Mouse (Mus musculus) heart, embryonic 16.5 days (tissue): ENCODE measurements around the gene Olfr91. TPM values are rescaled to one million over a fixed set of nuclear protein-coding genes. Genes with fewer than 3 reads are reported as not detected.
A peak's percentile ranks its signal among the peaks of the same experiment; 100 is the strongest.

ENCODE experiments used
- ATAC-seq: fragments of 200-750 bp; cut with Nextera tagmentation; replicated peaks from 2 replicates; pipeline ENCODE4 v1.8.0; 2017; ENCODE audit warnings: moderate number of reproducible peaks; ENCODE audit not compliant: insufficient read depth, low FRiP score; ENCODE audit errors: extremely low read depth
- H3K27ac ChIP-seq: fragments of 300-500 bp; sonication (generic); 2 replicates; pipeline ENCODE4 v1.5.1; 2014; ENCODE audit warnings: mild to moderate bottlenecking, low read length, control low read depth, moderate library complexity
- H3K27me3 ChIP-seq: fragments of 300-500 bp; sonication (generic); 2 replicates; pipeline ENCODE4 v1.6.1; 2014; ENCODE audit warnings: low read length, mixed read lengths; ENCODE audit not compliant: control insufficient read depth, insufficient read depth
- H3K36me3 ChIP-seq: fragments of 300-500 bp; sonication (generic); 2 replicates; pipeline ENCODE4 v1.6.1; 2014; ENCODE audit not compliant: control insufficient read depth, insufficient read depth
- H3K4me1 ChIP-seq: fragments of 300-500 bp; sonication (generic); 2 replicates; pipeline ENCODE4 v1.6.1; 2014; ENCODE audit warnings: low read length, mixed read lengths; ENCODE audit not compliant: control insufficient read depth, insufficient read depth
- H3K4me2 ChIP-seq: fragments of 300-500 bp; sonication (generic); 2 replicates; pipeline ENCODE4 v1.6.1; 2014; ENCODE audit warnings: low read depth, mild to moderate bottlenecking, control low read depth, low read length
- H3K4me3 ChIP-seq: fragments of 300-500 bp; sonication (generic); 2 replicates; pipeline ENCODE4 v1.5.1; 2014; ENCODE audit warnings: mild to moderate bottlenecking, control low read depth, low read length
- H3K9ac ChIP-seq: fragments of 300-500 bp; sonication (generic); 2 replicates; pipeline ENCODE4 v1.6.1; 2014; ENCODE audit warnings: low read length, control low read depth
- H3K9me3 ChIP-seq: fragments of 300-500 bp; sonication (generic); replicated peaks from 2 replicates; pipeline ENCODE4 v1.6.1; 2016; ENCODE audit warnings: low read length; ENCODE audit not compliant: control insufficient read depth
- WGBS: fragments of 180-500 bp; shearing (Covaris S2); extraction: QIAGEN DNeasy Blood & Tissue Kit; methylation state at CpG from one replicate; pipeline ENCODE4 v1.1.7; 2014; 5-methylcytosine and 5-hydroxymethylcytosine counted together
- polyA plus RNA-seq: library from polyadenylated mRNA; unstranded; fragments of >200 nt; fragmentation: Nextera tagmentation; extraction: Ambion mirVana; gene quantifications from 2 replicates; pipeline ENCODE4 v1.2.1, GENCODE M21; 2015

Gene Olfr91
- polyA plus RNA-seq, 1 experiment from 2014 or later: not detected

GRCm38 (mm10) chr17:37067861-37068260 lies 30.2 kb downstream of the Olfr91 start:
- Histone ChIP-seq H3K9me3 (no peaks in the 10 kb centered on the region), H3K36me3 (peaks cover 24% of the 10 kb centered on the region), H3K4me1 (no peaks in the 10 kb centered on the region), H3K9ac (no peak overlapping the region), H3K27ac (no peak overlapping the region), H3K4me2 (no peak overlapping the region), H3K4me3 (no peak overlapping the region), H3K27me3 (no peaks in the 10 kb centered on the region)
- no peak for ATAC-seq
- whole genome bisulfite sequencing: 79% methylated on average over 1 of the region's 1 CpGs

DNA sequence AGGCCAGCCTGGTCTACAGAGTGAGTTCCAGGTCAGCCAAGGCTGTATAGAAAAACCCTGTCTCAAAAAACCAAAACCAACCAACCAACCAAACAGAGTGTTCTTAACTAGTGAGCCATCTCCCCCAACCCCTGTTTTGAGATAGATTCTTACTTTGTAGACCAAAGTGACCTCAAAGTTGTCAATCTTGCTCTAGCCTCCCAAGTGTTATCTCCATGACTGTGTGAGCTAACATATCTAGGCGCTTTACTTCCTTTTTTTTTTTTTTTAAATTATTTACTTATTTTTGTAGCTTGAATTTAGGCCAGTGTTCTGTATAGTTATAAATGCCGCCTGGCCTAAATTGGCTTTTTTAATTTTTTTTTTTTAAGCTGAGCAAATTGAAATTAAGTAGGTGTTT lies 32.1 kb downstream of the Olfr91 start:
- 99% methylated on average over 2 of the region's 2 CpGs for WGBS
- no peak for ATAC-seq
- peaks cover 27% of the 10 kb centered on the region for H3K36me3 ChIP-seq
- H3K4me3 ChIP-seq: no peak overlapping the region
- H3K4me1 ChIP-seq: no peaks in the 10 kb centered on the region
- no peaks in the 10 kb centered on the region for H3K27me3 ChIP-seq
- no peak overlapping the region for H3K27ac ChIP-seq
- no peak overlapping the region for H3K4me2 ChIP-seq
- H3K9ac ChIP-seq: no peak overlapping the region
- no peaks in the 10 kb centered on the region for H3K9me3 ChIP-seq

GRCm38 (mm10) chr17:37063686-37064495 lies 34.2 kb downstream of the Olfr91 start:
- no peak overlapping the region for H3K4me3 ChIP-seq
- no peak overlapping the region for H3K9ac ChIP-seq
- 78% methylated on average over 11 of the region's 11 CpGs for WGBS
- H3K36me3 ChIP-seq: peaks cover 22% of the 10 kb centered on the region
- no peak for ATAC-seq
- H3K9me3 ChIP-seq: no peaks in the 10 kb centered on the region
- no peaks in the 10 kb centered on the region for H3K4me1 ChIP-seq
- H3K27me3 ChIP-seq: no peaks in the 10 kb centered on the region
- no peak overlapping the region for H3K4me2 ChIP-seq
- no peak overlapping the region for H3K27ac ChIP-seq

DNA sequence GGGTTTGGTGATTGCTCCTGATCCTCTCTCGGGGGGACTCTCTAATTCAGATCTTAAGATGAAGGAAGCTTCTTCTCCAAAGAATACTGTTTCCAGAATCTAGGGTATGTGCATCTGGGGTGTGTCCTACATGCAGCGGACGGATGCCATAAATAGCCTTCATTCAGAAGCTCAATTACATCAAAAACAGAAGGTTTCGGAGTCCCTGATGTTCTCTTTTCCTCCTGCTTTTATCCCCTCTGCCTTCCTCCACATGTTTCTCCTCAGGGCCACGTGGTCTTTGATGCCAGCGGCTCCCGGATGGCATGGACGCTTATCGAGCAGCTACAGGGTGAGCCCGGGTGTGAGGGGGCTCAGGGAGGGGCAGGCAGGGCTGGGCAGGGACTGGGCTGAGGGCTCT lies 35.0 kb downstream of the Olfr91 start:
- Histone ChIP-seq H3K36me3 (peaks cover 22% of the 10 kb centered on the region), H3K9ac (no peak overlapping the region), H3K27me3 (no peaks in the 10 kb centered on the region), H3K9me3 (no peaks in the 10 kb centered on the region), H3K4me2 (no peak overlapping the region), H3K27ac (no peak overlapping the region), H3K4me1 (no peaks in the 10 kb centered on the region), H3K4me3 (no peak overlapping the region)
- 65% methylated on average over 10 of the region's 10 CpGs for WGBS
- ATAC-seq: no peak

- no peaks in the 10 kb centered on the region for H3K4me1 ChIP-seq
- no peak for ATAC-seq
- 81% methylated on average over 10 of the region's 10 CpGs for WGBS
- H3K36me3 ChIP-seq: peaks cover 22% of the 10 kb centered on the region
- no peak overlapping the region for H3K4me3 ChIP-seq
- no peak overlapping the region for H3K9ac ChIP-seq
- no peaks in the 10 kb centered on the region for H3K27me3 ChIP-seq
- H3K9me3 ChIP-seq: no peaks in the 10 kb centered on the region
- H3K4me2 ChIP-seq: no peak overlapping the region
- H3K27ac ChIP-seq: no peak overlapping the region
Observed at GRCm38 (mm10) chr17:37062101-37062641, 35.9 kb downstream of the Olfr91 start.

DNA sequence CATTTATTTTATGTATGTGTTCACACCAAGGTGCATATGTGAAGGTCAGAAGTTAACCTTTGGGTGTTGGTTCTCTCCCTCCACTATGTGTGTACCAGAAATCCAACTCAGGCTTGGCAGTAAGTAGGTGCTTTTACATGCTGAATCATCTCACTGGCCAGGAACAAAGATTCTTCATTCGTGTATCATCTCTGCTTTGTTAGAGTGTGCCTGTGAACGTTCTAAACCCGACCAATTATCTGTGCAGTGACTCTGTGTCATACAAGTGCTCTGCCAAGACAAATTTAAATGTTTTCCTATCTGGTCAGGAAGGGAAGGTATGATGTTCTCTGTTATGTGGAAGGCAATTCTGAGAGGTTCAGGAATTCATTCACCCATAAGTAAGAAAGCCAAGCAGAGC lies 36.6 kb downstream of the Olfr91 start:
- no peak overlapping the region for H3K4me3 ChIP-seq
- H3K9ac ChIP-seq: no peak overlapping the region
- no peak for ATAC-seq
- H3K4me2 ChIP-seq: no peak overlapping the region
- H3K36me3 ChIP-seq: peaks cover 23% of the 10 kb centered on the region
- H3K27me3 ChIP-seq: no peaks in the 10 kb centered on the region
- whole genome bisulfite sequencing: 80% methylated on average over 3 of the region's 3 CpGs
- no peaks in the 10 kb centered on the region for H3K4me1 ChIP-seq
- no peak overlapping the region for H3K27ac ChIP-seq
- H3K9me3 ChIP-seq: no peaks in the 10 kb centered on the region

DNA sequence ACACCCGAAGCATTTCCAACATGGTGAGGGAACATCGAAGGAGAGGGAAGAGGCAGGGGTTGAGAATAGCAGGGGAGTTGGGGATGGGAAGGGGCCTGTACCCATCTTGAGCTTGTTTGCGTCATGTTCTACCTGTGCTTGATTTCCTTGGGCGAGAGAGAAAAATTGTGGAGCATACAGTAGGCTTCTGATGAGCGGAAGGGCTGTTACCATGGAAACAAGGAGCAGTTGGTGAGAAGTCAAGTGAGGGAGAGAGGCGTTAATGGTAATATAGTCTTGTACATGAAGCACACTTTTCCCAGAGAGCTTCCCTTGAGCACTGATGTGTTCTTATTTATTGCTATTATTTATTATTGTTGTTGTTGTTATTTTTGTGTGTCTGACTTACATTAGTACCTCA lies 41.1 kb downstream of the Olfr91 start:
- 80% methylated on average over 6 of the region's 6 CpGs for WGBS
- ATAC-seq: no peak
- H3K36me3 ChIP-seq: peaks cover 7% of the 10 kb centered on the region

GRCm38 (mm10) chr17:37051745-37052144 lies 46.3 kb downstream of the Olfr91 start:
- 56% methylated on average over 4 of the region's 4 CpGs for WGBS
- Histone ChIP-seq H3K27ac (no peak overlapping the region), H3K4me3 (no peak overlapping the region), H3K27me3 (peaks cover 14% of the 10 kb centered on the region), H3K4me1 (peaks cover 13% of the 10 kb centered on the region), H3K9ac (no peak overlapping the region), H3K36me3 (peaks cover 6% of the 10 kb centered on the region), H3K4me2 (no peak overlapping the region), H3K9me3 (no peaks in the 10 kb centered on the region)
- no peak for ATAC-seq

More for the DNA sequence above, 41.1 kb downstream of the Olfr91 start:
- Histone ChIP-seq H3K27ac (no peak overlapping the region), H3K4me2 (no peak overlapping the region), H3K9me3 (no peaks in the 10 kb centered on the region), H3K27me3 (no peaks in the 10 kb centered on the region), H3K9ac (no peak overlapping the region), H3K4me1 (no peaks in the 10 kb centered on the region), H3K4me3 (no peak overlapping the region)

DNA sequence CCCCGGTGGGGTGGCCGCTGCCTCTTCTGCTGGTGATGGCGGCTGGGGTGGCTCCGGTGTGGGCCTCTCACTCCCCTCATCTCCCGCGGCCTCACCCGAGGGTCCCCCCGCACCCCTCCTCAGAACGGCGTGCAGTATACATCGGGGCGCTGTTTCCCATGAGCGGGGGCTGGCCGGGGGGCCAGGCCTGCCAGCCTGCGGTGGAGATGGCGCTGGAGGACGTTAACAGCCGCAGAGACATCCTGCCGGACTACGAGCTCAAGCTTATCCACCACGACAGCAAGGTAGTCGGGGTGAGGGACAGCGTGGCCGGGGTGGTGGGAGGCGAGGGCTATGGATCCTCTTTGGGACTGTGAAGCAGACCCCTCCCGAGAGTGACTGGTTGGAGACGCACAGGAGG lies 47.2 kb downstream of the Olfr91 start:
- H3K4me2 ChIP-seq: peak overlapping the region; percentile 92
- peaks cover 15% of the 10 kb centered on the region for H3K4me1 ChIP-seq
- WGBS: 9% methylated on average over 27 of the region's 27 CpGs
- H3K9ac ChIP-seq: peak overlapping the region; percentile 69
- ATAC-seq: no peak
- peak overlapping the region; percentile 57 for H3K4me3 ChIP-seq
- peaks cover 14% of the 10 kb centered on the region for H3K27me3 ChIP-seq
- peaks cover 3% of the 10 kb centered on the region; the same call in 1 of the 2 replicates for H3K36me3 ChIP-seq
- no peaks in the 10 kb centered on the region for H3K9me3 ChIP-seq
- no peak overlapping the region for H3K27ac ChIP-seq
